Mouse (Mus musculus) midbrain, embryonic 14.5 days (tissue): Measurements from ENCODE around the gene Arhgap9. TPM values are rescaled to one million over a fixed set of nuclear protein-coding genes. Genes with fewer than 3 reads are reported as not detected.

Experiments
- ATAC-seq: fragments of 200-750 bp; cut with Nextera tagmentation; 2 replicates; pipeline ENCODE4 v1.8.0; 2017; ENCODE audit warnings: moderate number of reproducible peaks, moderate library complexity; ENCODE audit not compliant: low FRiP score, low TSS enrichment
- DNase-seq: peaks from one replicate; pipeline ENCODE4 v3.0.0-alpha.2; 2015
- H3K27ac ChIP-seq: fragments of 300-500 bp; sonication (generic); replicated peaks from 2 replicates; pipeline ENCODE4 v1.5.1; 2014; ENCODE audit warnings: mild to moderate bottlenecking, low read depth, low read length, moderate library complexity
- H3K27me3 ChIP-seq: fragments of 300-500 bp; sonication (generic); 2 replicates; pipeline ENCODE4 v1.6.1; 2014; ENCODE audit warnings: low read length, control low read depth, mixed read lengths; ENCODE audit not compliant: control insufficient read depth, insufficient read depth
- H3K36me3 ChIP-seq: fragments of 300-500 bp; sonication (generic); 2 replicates; pipeline ENCODE4 v1.6.1; 2014; ENCODE audit warnings: low read length, control low read depth; ENCODE audit not compliant: control insufficient read depth, insufficient read depth
- H3K4me1 ChIP-seq: fragments of 300-500 bp; sonication (generic); 2 replicates; pipeline ENCODE4 v1.6.1; 2014; ENCODE audit warnings: mild to moderate bottlenecking, antibody characterized with exemption, low read length, control low read depth; ENCODE audit not compliant: control insufficient read depth, insufficient read depth
- H3K4me2 ChIP-seq: fragments of 300-500 bp; sonication (generic); 2 replicates; pipeline ENCODE4 v1.6.1; 2014; ENCODE audit warnings: mild to moderate bottlenecking, low read length, moderate library complexity
- H3K4me3 ChIP-seq: fragments of 300-500 bp; sonication (generic); replicated peaks from 2 replicates; pipeline ENCODE4 v1.5.1; 2014; ENCODE audit warnings: low read depth, low read length
- H3K9ac ChIP-seq: fragments of 300-500 bp; sonication (generic); replicated peaks from 2 replicates; pipeline ENCODE4 v1.6.1; 2014; ENCODE audit warnings: mild to moderate bottlenecking, low read length, moderate library complexity
- H3K9me3 ChIP-seq: fragments of 300-500 bp; sonication (generic); 2 replicates; pipeline ENCODE4 v1.6.1; 2016; ENCODE audit warnings: low read length, control low read depth, mixed read lengths; ENCODE audit not compliant: control insufficient read depth
- WGBS: fragments of 180-500 bp; shearing (Covaris S2); extraction: QIAGEN DNeasy Blood & Tissue Kit; methylation state at CpG from one replicate; pipeline ENCODE4 v1.1.7; 2014; 5-methylcytosine and 5-hydroxymethylcytosine counted together
- polyA plus RNA-seq: library from polyadenylated mRNA; unstranded; fragments of >200 nt; fragmentation: Nextera tagmentation; extraction: Ambion mirVana; gene quantifications from 2 replicates; pipeline ENCODE4 v1.2.1, GENCODE M21; 2014

Arhgap9 gene
- polyA plus RNA-seq = 0.18 and 1.1 TPM in 2 replicates

GRCm38 (mm10) chr10:127321621-127322020, at the start of gene Arhgap9:
Arhgap9 (plus strand) TSS chr10:127321964.
- Histone ChIP-seq H3K4me1 (peaks cover 6% of the 10 kb centered on the region; the same call in 1 of the 2 replicates), H3K27me3 (peaks cover 30% of the 10 kb centered on the region), H3K9me3 (no peaks in the 10 kb centered on the region), H3K9ac (no peak within 1 kb of the TSS), H3K4me2 (no peak within 1 kb of the TSS), H3K27ac (no peak within 1 kb of the TSS), H3K36me3 (no peaks in the 10 kb centered on the region), H3K4me3 (no peak within 1 kb of the TSS)
- ATAC-seq = no peak
- no peak for DNase-seq
- WGBS = 75% methylated on average over 3 of the region's 3 CpGs

GRCm38 (mm10) chr10:127272371-127272770, 49.4 kb upstream of the Arhgap9 start:
- DNase-seq = no peak
- Histone ChIP-seq H3K27ac (no peak overlapping the region), H3K4me1 (peaks cover 2% of the 10 kb centered on the region), H3K36me3 (peaks cover 91% of the 10 kb centered on the region), H3K9ac (no peak overlapping the region), H3K4me3 (no peak overlapping the region), H3K27me3 (no peaks in the 10 kb centered on the region), H3K4me2 (no peak overlapping the region), H3K9me3 (no peaks in the 10 kb centered on the region)
- 92% methylated on average over 5 of the region's 5 CpGs for WGBS
- ATAC-seq = no peak

GRCm38 (mm10) chr10:127274261-127275022, 47.3 kb upstream of the Arhgap9 start:
- no peaks in the 10 kb centered on the region for H3K4me1 ChIP-seq
- H3K27me3 ChIP-seq = no peaks in the 10 kb centered on the region
- DNase-seq (no peak), ATAC-seq (no peak)
- peaks cover 97% of the 10 kb centered on the region for H3K36me3 ChIP-seq
- WGBS = 86% methylated on average over 11 of the region's 11 CpGs
- H3K9ac ChIP-seq = no peak overlapping the region
- no peak overlapping the region for H3K4me2 ChIP-seq
- no peak overlapping the region for H3K27ac ChIP-seq
- H3K4me3 ChIP-seq = no peak overlapping the region
- H3K9me3 ChIP-seq = no peaks in the 10 kb centered on the region

- Histone ChIP-seq H3K4me1 (no peaks in the 10 kb centered on the region), H3K27me3 (no peaks in the 10 kb centered on the region), H3K4me2 (no peak overlapping the region), H3K36me3 (peaks cover 100% of the 10 kb centered on the region), H3K9me3 (no peaks in the 10 kb centered on the region), H3K4me3 (no peak overlapping the region), H3K9ac (no peak overlapping the region), H3K27ac (no peak overlapping the region)
- no peak for DNase-seq
- 100% methylated on average over 1 of the region's 2 CpGs for WGBS
- ATAC-seq = no peak
These were observed 42.0 kb upstream of the Arhgap9 start for GRCm38 (mm10) chr10:127279730-127280129.

GRCm38 (mm10) chr10:127281316-127281715, 40.4 kb upstream of the Arhgap9 start:
- H3K4me3 ChIP-seq = no peak overlapping the region
- no peak overlapping the region for H3K9ac ChIP-seq
- H3K36me3 ChIP-seq = peaks cover 100% of the 10 kb centered on the region
- DNase-seq (no peak), ATAC-seq (no peak)
- H3K27me3 ChIP-seq = no peaks in the 10 kb centered on the region
- no peak overlapping the region for H3K27ac ChIP-seq
- no peaks in the 10 kb centered on the region for H3K9me3 ChIP-seq
- H3K4me2 ChIP-seq = no peak overlapping the region
- peaks cover 6% of the 10 kb centered on the region; the same call in 1 of the 2 replicates for H3K4me1 ChIP-seq
- WGBS = 85% methylated on average over 8 of the region's 8 CpGs

GRCm38 (mm10) chr10:127282620-127283215, 39.0 kb upstream of the Arhgap9 start:
- Histone ChIP-seq H3K36me3 (peaks cover 93% of the 10 kb centered on the region), H3K9ac (no peak overlapping the region), H3K27ac (no peak overlapping the region), H3K9me3 (no peaks in the 10 kb centered on the region), H3K4me3 (no peak overlapping the region), H3K27me3 (no peaks in the 10 kb centered on the region), H3K4me1 (peaks cover 20% of the 10 kb centered on the region), H3K4me2 (no peak overlapping the region)
- DNase-seq = no peak
- ATAC-seq = no peak
- WGBS = 87% methylated on average over 13 of the region's 13 CpGs

- Histone ChIP-seq H3K9ac (no peak overlapping the region), H3K4me2 (no peak overlapping the region), H3K27ac (peak overlapping the region; percentile 32; the same call in 1 of the 2 replicates), H3K27me3 (no peaks in the 10 kb centered on the region), H3K4me1 (peaks cover 24% of the 10 kb centered on the region), H3K36me3 (peaks cover 79% of the 10 kb centered on the region), H3K9me3 (no peaks in the 10 kb centered on the region), H3K4me3 (no peak overlapping the region)
- DNase-seq = no peak
- 87% methylated on average over 7 of the region's 7 CpGs for WGBS
- no peak for ATAC-seq
These were observed 37.6 kb upstream of the Arhgap9 start for GRCm38 (mm10) chr10:127284105-127284622.

- WGBS = 69% methylated on average over 11 of the region's 11 CpGs
- Histone ChIP-seq H3K36me3 (peaks cover 71% of the 10 kb centered on the region), H3K27me3 (no peaks in the 10 kb centered on the region), H3K4me3 (no peak overlapping the region), H3K27ac (no peak overlapping the region), H3K4me1 (peaks cover 31% of the 10 kb centered on the region), H3K9ac (0 out of 2 replicates have a peak overlapping the region, but pooled peaks have one; percentile 12), H3K9me3 (no peaks in the 10 kb centered on the region), H3K4me2 (no peak overlapping the region)
- DNase-seq (no peak), ATAC-seq (no peak)
These were observed 36.9 kb upstream of the Arhgap9 start for GRCm38 (mm10) chr10:127284724-127285500.
